Mouse (Mus musculus): ENCODE measurements at regions not wholly inside any gene's neighbourhood (a gene's known extent, or its start where the extent isn't known, plus 50 kb on each side); places are given as distances from the start of the nearest gene placed in this dataset.

- no peak overlapping the region for H3K27ac ChIP-seq (replicated peaks)
- no peak overlapping the region for H3K4me2 ChIP-seq
- no peaks in the 10 kb centered on the region for H3K4me1 ChIP-seq (replicated peaks)
- no peak overlapping the region for H3K9ac ChIP-seq
- no peaks in the 10 kb centered on the region for H3K36me3 ChIP-seq
- no peaks in the 10 kb centered on the region for H3K9me3 ChIP-seq
- H3K4me3 ChIP-seq: no peak overlapping the region
- H3K27me3 ChIP-seq: no peaks in the 10 kb centered on the region
- no peak for ATAC-seq (ENCODE audit: low FRiP score, low read depth)
Measured at GRCm38 (mm10) chr14:97045321-97045720, 526.4 kb upstream of the Klhl1 start.

DNA sequence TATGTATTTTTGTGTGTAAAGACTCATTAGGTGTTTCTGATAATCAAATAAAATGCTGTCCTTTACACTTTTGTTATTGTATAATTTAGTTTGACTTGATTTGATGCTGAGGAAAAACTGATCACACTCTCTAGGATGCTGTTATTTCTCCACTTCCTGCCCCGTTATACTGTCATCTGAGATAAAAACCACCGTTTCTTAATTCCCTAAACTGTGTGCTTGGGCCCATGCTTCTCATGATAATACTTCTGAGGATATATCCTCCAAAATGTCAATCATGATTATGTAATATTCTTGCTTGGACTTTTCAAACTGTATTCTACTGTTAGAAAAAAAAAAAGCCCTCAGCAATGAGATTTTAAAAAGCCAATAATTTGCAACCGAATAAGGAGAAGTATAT is 520.9 kb upstream of the Klhl1 start:
- Histone ChIP-seq H3K4me3 (no peak overlapping the region), H3K27me3 (no peaks in the 10 kb centered on the region)
- WGBS: 92% methylated on average over 3 of the region's 3 CpGs

DNA sequence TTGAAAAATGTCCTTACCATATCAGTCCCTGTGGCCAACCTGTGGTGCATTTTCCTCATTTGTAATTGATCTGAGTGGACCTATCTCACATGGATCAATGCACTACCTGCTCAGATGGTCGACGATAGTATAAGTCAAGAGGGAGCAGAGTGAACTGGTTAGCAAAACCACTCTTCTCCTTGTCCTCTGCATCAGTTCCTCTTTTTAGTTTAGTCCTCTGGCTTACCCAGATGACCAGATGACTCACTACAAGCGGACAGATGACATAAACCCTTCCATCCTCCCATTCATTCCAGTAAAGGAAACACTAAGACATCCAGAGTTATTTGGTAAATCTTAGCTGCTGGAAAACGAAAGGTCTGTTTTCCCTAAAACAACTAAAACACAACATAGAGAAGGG is 509.6 kb upstream of the Klhl1 start:
- no peaks in the 10 kb centered on the region for H3K9me3 ChIP-seq
- no peak overlapping the region for H3K4me2 ChIP-seq
- H3K4me3 ChIP-seq: no peak overlapping the region
- 85% methylated on average over 4 of the region's 4 CpGs for WGBS
- no peak overlapping the region for H3K9ac ChIP-seq
- H3K4me1 ChIP-seq (replicated peaks): no peaks in the 10 kb centered on the region
- H3K27ac ChIP-seq (replicated peaks): no peak overlapping the region
- ATAC-seq (ENCODE audit: low FRiP score, low read depth): no peak
- no peaks in the 10 kb centered on the region for H3K36me3 ChIP-seq
- no peaks in the 10 kb centered on the region for H3K27me3 ChIP-seq

More for the DNA sequence above, 520.9 kb upstream of the Klhl1 start:
- no peaks in the 10 kb centered on the region for H3K36me3 ChIP-seq
- no peak overlapping the region for H3K27ac ChIP-seq (replicated peaks)
- no peaks in the 10 kb centered on the region for H3K4me1 ChIP-seq (replicated peaks)
- H3K9ac ChIP-seq: no peak overlapping the region
- no peaks in the 10 kb centered on the region for H3K9me3 ChIP-seq
- no peak overlapping the region for H3K4me2 ChIP-seq
- no peak for ATAC-seq (ENCODE audit: low FRiP score, low read depth)

DNA sequence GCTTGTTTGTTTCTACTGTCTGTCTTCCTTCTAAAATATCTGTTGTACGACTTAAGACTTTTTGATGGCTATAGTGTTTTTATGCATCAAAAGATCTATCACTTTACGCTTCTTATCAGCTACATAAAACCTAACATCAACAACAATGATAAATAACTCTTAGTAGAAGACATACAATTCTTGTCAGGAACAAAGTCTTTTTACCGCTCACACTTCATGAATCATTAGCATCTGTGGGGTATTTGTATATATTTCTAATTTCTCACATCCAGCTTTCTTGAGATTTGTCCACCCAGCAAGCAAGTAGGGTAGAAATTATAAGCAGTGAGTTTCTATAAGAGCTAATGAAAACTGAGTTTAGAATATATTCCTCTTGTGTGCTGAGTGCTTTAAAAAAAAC is 487.4 kb upstream of the Klhl1 start:
- H3K36me3 ChIP-seq: no peaks in the 10 kb centered on the region
- no peak overlapping the region for H3K9ac ChIP-seq
- no peaks in the 10 kb centered on the region for H3K27me3 ChIP-seq
- WGBS: 91% methylated on average over 3 of the region's 3 CpGs
- H3K27ac ChIP-seq (replicated peaks): no peak overlapping the region
- no peak overlapping the region for H3K4me3 ChIP-seq
- ATAC-seq (ENCODE audit: low FRiP score, low read depth): no peak
- H3K9me3 ChIP-seq: no peaks in the 10 kb centered on the region
- no peaks in the 10 kb centered on the region for H3K4me1 ChIP-seq (replicated peaks)
- no peak overlapping the region for H3K4me2 ChIP-seq

DNA sequence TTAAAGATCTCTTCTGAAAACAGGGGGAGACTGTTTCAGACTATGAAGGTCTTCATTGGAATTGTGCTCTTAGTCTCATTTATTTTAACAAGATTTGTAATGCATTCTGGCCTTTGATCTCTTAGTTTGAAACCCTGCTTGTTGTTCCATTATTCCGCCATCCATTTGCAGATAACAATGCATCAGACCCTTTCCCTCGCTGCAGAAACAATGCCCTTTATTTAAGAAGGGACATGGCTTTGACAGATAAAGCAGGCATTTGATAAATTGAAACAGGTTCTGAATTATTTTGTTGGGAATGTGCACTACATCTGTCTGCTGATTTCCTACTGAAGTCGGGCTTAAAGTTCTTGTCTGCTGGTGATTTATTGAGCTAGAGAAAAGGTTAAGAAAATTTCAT is 476.2 kb upstream of the Klhl1 start:
- no peak overlapping the region for H3K9ac ChIP-seq
- H3K4me3 ChIP-seq: no peak overlapping the region
- no peak overlapping the region for H3K27ac ChIP-seq (replicated peaks)
- no peaks in the 10 kb centered on the region for H3K4me1 ChIP-seq (replicated peaks)
- no peak overlapping the region for H3K4me2 ChIP-seq
- no peaks in the 10 kb centered on the region for H3K27me3 ChIP-seq
- WGBS: 20% methylated on average over 3 of the region's 3 CpGs
- H3K36me3 ChIP-seq: no peaks in the 10 kb centered on the region
- no peaks in the 10 kb centered on the region for H3K9me3 ChIP-seq
- no peak for ATAC-seq (ENCODE audit: low FRiP score, low read depth)

DNA sequence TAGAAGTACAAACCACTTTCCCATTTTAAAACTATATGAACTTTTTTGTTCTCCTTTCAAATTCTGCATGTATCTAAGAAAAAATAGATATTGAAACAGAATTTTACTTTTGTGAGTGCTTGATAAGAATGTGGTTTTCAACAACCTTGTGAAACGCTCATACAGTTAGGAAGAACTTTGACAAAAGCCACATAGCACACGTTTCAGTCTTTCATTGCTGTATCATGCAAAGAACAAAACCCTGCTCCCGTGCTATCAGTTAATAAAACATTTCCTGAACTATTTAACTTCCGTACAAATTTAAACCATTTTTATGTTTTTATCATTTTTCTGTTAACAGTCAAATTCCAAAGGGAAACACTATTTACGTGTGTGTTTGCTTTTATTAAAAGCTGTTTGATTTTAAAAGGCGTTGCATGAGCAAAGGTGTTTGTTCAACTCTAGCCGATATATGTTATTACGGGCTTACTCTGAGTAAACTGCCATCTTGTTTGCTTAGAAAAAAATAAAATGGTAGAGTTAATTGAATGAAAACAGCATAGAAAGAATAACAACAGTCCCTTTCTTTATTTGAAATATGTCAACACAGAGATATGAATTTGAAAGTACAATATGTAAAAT is 471.8 kb upstream of the Klhl1 start:
- Histone ChIP-seq H3K9me3 (no peaks in the 10 kb centered on the region), H3K4me2 (no peak overlapping the region), H3K4me1 (replicated peaks) (no peaks in the 10 kb centered on the region), H3K27ac (replicated peaks) (no peak overlapping the region), H3K4me3 (no peak overlapping the region), H3K36me3 (no peaks in the 10 kb centered on the region), H3K9ac (no peak overlapping the region), H3K27me3 (no peaks in the 10 kb centered on the region)
- ATAC-seq (ENCODE audit: low FRiP score, low read depth): no peak
- WGBS: 84% methylated on average over 8 of the region's 8 CpGs

DNA sequence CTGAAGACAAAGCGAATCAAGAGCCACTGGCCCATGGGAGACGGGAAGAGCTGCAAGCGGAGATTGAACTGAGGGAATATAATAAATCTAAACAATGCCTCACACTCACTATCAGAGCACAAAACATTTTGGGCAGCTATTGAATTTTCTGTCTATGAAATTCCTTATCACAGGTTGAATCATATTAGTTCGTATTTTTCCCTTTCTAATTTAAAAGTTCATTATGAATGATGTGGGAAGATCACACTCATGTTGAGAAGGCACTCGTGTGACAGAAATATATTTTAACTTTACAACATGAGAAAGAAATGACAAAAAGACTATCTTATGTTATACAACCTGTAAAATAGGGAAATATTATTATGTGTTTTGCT is 444.2 kb upstream of the Klhl1 start:
- Histone ChIP-seq H3K36me3 (no peaks in the 10 kb centered on the region), H3K4me3 (no peak overlapping the region), H3K4me2 (no peak overlapping the region), H3K4me1 (replicated peaks) (no peaks in the 10 kb centered on the region), H3K9ac (no peak overlapping the region), H3K27ac (replicated peaks) (no peak overlapping the region), H3K27me3 (no peaks in the 10 kb centered on the region), H3K9me3 (no peaks in the 10 kb centered on the region)
- no peak for ATAC-seq (ENCODE audit: low FRiP score, low read depth)
- WGBS: 41% methylated on average over 5 of the region's 5 CpGs

- Histone ChIP-seq H3K36me3 (no peaks in the 10 kb centered on the region), H3K9me3 (no peaks in the 10 kb centered on the region), H3K4me1 (replicated peaks) (no peaks in the 10 kb centered on the region), H3K27me3 (no peaks in the 10 kb centered on the region), H3K4me2 (no peak overlapping the region), H3K27ac (replicated peaks) (no peak overlapping the region), H3K4me3 (no peak overlapping the region), H3K9ac (no peak overlapping the region)
- no peak for ATAC-seq (ENCODE audit: low FRiP score, low read depth)
- 29% methylated on average over 8 of the region's 8 CpGs for WGBS
Measured at GRCm38 (mm10) chr14:96962426-96963073, 443.6 kb upstream of the Klhl1 start.

- no peaks in the 10 kb centered on the region for H3K27me3 ChIP-seq
- H3K36me3 ChIP-seq: no peaks in the 10 kb centered on the region
- H3K9ac ChIP-seq: no peak overlapping the region
- no peak overlapping the region for H3K27ac ChIP-seq (replicated peaks)
- WGBS: 82% methylated on average over 4 of the region's 4 CpGs
- ATAC-seq (ENCODE audit: low FRiP score, low read depth): no peak
- H3K4me2 ChIP-seq: no peak overlapping the region
- no peak overlapping the region for H3K4me3 ChIP-seq
- H3K9me3 ChIP-seq: no peaks in the 10 kb centered on the region
- H3K4me1 ChIP-seq (replicated peaks): no peaks in the 10 kb centered on the region
Measured at GRCm38 (mm10) chr14:96956115-96956514, 437.2 kb upstream of the Klhl1 start.

GRCm38 (mm10) chr14:96954462-96954861 is 435.6 kb upstream of the Klhl1 start:
- ATAC-seq (ENCODE audit: low FRiP score, low read depth): no peak; the same call in 1 of the 2 replicates

DNA sequence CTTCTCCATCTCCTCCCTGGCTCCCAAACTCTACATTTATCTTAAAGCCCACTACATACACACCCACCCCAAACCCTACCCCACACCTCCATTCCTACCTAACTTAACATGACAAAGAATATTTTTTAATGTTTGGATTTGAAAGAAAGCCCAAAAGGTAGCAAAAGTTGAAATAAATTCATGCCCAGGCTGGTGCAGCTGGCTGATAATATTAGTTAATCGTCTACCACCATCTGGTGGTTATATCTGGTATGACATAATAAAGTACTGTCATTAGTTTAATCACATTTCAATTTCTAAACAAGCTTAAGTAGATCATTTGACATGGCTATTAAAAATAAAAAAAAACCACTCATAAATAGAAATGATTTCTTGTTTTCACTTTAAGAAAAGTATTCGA is 389.8 kb upstream of the Klhl1 start:
- Histone ChIP-seq H3K27me3 (no peaks in the 10 kb centered on the region), H3K27ac (replicated peaks) (no peak overlapping the region), H3K4me1 (replicated peaks) (no peaks in the 10 kb centered on the region), H3K36me3 (no peaks in the 10 kb centered on the region), H3K9ac (no peak overlapping the region), H3K9me3 (no peaks in the 10 kb centered on the region), H3K4me3 (no peak overlapping the region), H3K4me2 (no peak overlapping the region)
- ATAC-seq (ENCODE audit: low FRiP score, low read depth): no peak
- 3% methylated on average over 2 of the region's 2 CpGs for WGBS

More at GRCm38 (mm10) chr14:96954462-96954861, 435.6 kb upstream of the Klhl1 start:
- Histone ChIP-seq H3K4me2 (no peak overlapping the region), H3K9me3 (no peaks in the 10 kb centered on the region), H3K27ac (replicated peaks) (no peak overlapping the region), H3K27me3 (no peaks in the 10 kb centered on the region), H3K36me3 (no peaks in the 10 kb centered on the region), H3K4me1 (replicated peaks) (no peaks in the 10 kb centered on the region), H3K9ac (no peak overlapping the region), H3K4me3 (no peak overlapping the region)

DNA sequence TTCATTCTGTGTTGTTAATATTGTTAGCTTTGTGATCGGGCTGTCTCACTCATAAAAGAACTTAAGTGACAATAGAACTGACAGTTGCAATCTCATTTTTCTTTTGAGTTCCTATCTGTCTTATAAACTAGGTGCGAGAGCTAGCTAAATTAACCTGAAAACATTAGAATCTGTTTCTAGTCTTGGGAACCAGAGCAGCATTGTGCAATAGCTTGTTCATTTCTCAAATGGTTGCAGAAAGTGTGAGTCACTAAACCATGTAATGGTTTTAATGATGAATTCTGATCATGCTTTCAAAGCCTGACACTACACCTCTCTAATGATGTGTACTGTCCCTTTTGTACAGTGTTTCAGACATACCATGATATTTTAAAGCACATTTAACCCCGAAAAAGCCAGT is 360.8 kb upstream of the Klhl1 start:
- Histone ChIP-seq H3K4me1 (replicated peaks) (no peaks in the 10 kb centered on the region), H3K4me3 (no peak overlapping the region), H3K9ac (no peak overlapping the region), H3K27me3 (no peaks in the 10 kb centered on the region), H3K9me3 (no peaks in the 10 kb centered on the region), H3K27ac (replicated peaks) (no peak overlapping the region), H3K36me3 (no peaks in the 10 kb centered on the region), H3K4me2 (no peak overlapping the region)
- no peak for ATAC-seq (ENCODE audit: low FRiP score, low read depth)
- WGBS: 80% methylated on average over 3 of the region's 3 CpGs

DNA sequence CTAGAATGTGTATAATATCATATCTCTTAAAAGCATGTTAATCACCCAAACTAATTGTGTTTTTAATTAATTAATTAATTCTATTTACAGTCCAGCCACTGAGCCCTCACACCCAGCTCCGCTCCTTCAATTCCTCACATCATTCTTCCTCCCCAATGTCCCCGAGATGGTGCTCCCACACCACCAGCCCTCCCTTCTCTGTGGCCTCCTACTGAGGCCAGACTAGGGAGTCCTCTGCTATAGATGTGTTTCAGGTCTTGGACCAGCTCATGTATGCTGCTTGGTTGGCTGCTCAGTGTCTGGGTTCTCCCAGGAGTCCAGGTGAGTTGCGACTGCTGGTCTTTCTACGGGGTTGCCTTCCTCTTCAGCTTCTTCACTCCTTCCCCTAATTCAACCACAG is 353.1 kb upstream of the Klhl1 start:
- no peak for ATAC-seq (ENCODE audit: low FRiP score, low read depth)
- Histone ChIP-seq H3K36me3 (no peaks in the 10 kb centered on the region), H3K4me3 (no peak overlapping the region), H3K4me2 (no peak overlapping the region), H3K4me1 (replicated peaks) (no peaks in the 10 kb centered on the region), H3K9ac (no peak overlapping the region), H3K9me3 (no peaks in the 10 kb centered on the region), H3K27me3 (no peaks in the 10 kb centered on the region), H3K27ac (replicated peaks) (no peak overlapping the region)
- 90% methylated on average over 4 of the region's 4 CpGs for WGBS
